Mouse (Mus musculus): ENCODE results near the gene Fam71e1. TPM values are rescaled to one million over a fixed set of nuclear protein-coding genes. Genes with fewer than 3 reads are reported as not detected.

The Fam71e1 gene
- polyA plus RNA-seq (2017; shearing (Covaris generic)) = 3.4 TPM

GRCm38 (mm10) chr7:44495992-44496770, at the start of gene Fam71e1, which contains the start of gene Emc10:
TSS of gene Fam71e1 (plus strand) at chr7:44496581.
TSS of gene Emc10 (minus strand) at chr7:44496529.

DNA sequence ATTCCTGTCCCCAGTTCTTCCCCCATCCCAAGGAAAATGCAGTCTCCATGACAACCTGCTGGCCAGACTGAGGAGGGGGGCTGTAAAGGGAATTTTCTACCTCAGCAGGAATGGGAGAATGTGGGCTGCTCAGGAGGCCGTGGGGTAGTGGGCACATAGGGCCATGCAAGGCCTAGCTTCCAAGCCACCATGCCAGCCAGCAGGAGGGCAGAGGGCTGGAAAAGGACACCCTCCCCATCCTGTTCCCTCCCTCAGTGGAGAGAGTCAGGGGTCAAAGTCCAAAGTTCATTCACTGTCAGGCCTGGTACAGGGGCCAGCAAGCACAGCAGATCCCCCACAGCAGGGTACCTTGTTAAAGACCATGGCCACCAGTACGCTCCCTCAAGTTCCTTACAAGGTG, 31.3 kb upstream of the Fam71e1 start, which contains the start of gene Aspdh:
Gene Aspdh, plus strand, starts transcription at position 281 of the 400 bp plus-strand sequence.

DNA sequence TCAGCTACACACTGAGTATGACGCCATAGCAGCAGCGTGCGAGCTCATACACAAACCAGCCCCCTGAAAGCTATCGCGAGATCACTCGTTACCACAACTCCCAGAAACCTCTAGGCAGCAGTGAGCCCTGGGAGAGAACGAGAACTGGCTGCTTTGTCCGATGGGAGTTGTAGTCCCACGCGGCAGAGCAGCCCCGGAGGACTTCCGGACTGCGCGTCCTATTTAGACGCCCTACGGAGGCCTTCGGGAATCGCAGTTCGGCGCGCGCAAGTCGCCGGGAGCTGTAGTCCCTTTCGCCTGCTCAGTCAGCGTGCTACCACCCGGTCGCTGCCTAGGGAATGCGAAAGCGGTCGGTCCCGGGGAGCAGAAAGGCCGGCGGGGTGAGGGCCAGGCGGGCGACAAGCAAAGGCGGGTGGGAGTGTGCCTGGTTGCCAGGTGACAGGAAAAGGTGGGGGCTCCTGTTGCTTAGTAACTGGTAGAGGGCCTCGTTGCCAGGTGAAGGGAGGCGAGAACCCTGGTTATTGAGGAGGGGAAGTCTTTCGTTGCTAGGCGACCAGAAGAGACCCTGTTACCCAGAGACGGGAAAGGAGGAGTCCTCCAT, 28.5 kb upstream of the Fam71e1 start, which contains the start of gene Josd2:
Gene Josd2, plus strand, starts transcription at position 170 of the 601 bp plus-strand sequence.

DNA sequence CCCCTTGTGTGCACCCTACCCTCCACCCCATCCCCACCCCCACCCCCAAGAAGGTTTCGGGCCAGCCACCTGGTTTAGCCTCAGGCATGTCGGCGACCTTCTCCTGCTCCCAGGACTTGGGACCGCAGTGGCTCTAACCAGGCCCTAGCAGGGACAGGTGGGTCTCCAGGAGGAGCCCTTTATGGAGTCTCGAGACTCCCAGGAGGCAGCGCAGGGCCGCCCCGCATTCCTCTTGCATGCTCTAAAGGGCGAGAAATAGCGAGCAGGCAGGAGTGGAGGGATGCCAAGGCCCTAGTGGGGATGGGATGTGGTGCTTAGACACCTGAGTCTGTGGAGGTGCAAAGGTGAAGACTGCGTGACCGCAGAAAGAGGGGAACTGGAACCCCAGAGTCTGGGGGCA, 28.1 kb downstream of the Fam71e1 start, which contains the start of gene Mybpc2:
Gene Mybpc2, minus strand, starts transcription at position 155 of the 400 bp plus-strand sequence.

DNA sequence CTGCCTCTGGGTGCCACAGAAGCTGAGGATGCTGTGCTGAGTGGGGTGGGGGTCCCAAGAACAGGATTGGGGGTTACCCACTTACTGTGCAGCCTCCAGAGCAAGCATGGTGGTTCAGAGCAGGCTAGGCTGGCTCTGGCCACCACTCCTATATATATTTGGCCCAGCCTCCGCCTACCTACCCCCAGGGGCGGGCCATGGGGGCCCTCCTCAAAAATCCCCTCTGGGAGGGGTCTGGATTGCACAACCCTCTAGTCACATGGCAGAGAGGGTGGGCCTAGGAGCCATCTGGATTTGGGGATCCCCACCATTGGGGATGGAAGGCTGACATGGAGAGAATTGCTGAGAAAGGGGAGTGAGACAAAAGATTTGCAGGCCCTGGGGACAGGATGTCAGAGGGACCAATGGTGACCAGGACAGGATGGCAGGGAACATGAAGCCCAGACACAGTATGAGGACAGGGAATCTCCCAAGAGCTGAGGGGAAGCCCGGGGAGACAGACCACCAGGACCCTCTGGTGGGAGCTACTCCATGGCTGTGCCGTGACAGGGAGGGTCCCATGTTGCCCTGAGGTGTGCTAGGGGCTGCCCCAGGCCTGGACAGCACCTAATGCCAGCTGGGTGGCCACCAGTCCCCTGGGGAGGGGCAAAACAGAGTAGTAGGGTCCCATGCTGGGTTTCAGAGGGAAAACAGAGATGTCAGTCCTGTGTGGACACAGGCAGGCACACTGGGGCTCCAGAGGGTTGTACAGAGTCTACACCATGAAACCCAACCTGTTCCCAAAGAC, 35.8 kb downstream of the Fam71e1 start, which contains the start of gene Spib:
Gene Spib, minus strand, starts transcription at position 126 of the 787 bp plus-strand sequence.

GRCm38 (mm10) chr7:44548497-44549087, 52.2 kb downstream of the Fam71e1 start, which contains the start of gene Pold1:
TSS of gene Pold1 (minus strand) at chr7:44548849.

Other genes with a start within 250 kb of the Fam71e1 start
- 2.1 TPM for gene 1700028J19Rik, start 249.9 kb upstream of the Fam71e1 start, polyA plus RNA-seq (2017; shearing (Covaris generic))
- gene 2410002F23Rik, start 249.9 kb upstream of the Fam71e1 start, polyA plus RNA-seq (2017; shearing (Covaris generic)) = 189 TPM
- gene Acp4, start 239.2 kb upstream of the Fam71e1 start, polyA plus RNA-seq (2017; shearing (Covaris generic)) = 0.28 TPM
- not detected for gene Gm15517, start 235.1 kb upstream of the Fam71e1 start, polyA plus RNA-seq (2017; shearing (Covaris generic))
- 0.31 TPM for gene Clec11a, start 189.7 kb upstream of the Fam71e1 start, polyA plus RNA-seq (2017; shearing (Covaris generic))
- gene Shank1, start 186.3 kb upstream of the Fam71e1 start, polyA plus RNA-seq (2017; shearing (Covaris generic)) = 0.16 TPM
- gene Syt3, start 112.5 kb upstream of the Fam71e1 start, polyA plus RNA-seq (2017; shearing (Covaris generic)) = 0.28 TPM
- 0.71 TPM for gene 1700008O03Rik, start 110.8 kb upstream of the Fam71e1 start, polyA plus RNA-seq (2017; shearing (Covaris generic))
- gene Lrrc4b, start 67.6 kb upstream of the Fam71e1 start, polyA plus RNA-seq (2017; shearing (Covaris generic)) = not detected
- gene Aspdh, start 31.2 kb upstream of the Fam71e1 start, polyA plus RNA-seq (2017; shearing (Covaris generic)) = 0.28 TPM
- 111 TPM for gene Josd2, start 28.6 kb upstream of the Fam71e1 start, polyA plus RNA-seq (2017; shearing (Covaris generic))
- 188 TPM for gene Emc10, start 52 bp upstream of the Fam71e1 start, polyA plus RNA-seq (2017; shearing (Covaris generic))
- gene Mybpc2, start 28.1 kb downstream of the Fam71e1 start, polyA plus RNA-seq (2017; shearing (Covaris generic)) = not detected
- gene Spib, start 35.5 kb downstream of the Fam71e1 start, polyA plus RNA-seq (2017; shearing (Covaris generic)) = 0.87 TPM
- gene Pold1, start 52.3 kb downstream of the Fam71e1 start, polyA plus RNA-seq (2017; shearing (Covaris generic)) = 58.9 TPM
- 143 TPM for gene Nr1h2, start 57.4 kb downstream of the Fam71e1 start, polyA plus RNA-seq (2017; shearing (Covaris generic))
- gene Napsa, start 75.8 kb downstream of the Fam71e1 start, polyA plus RNA-seq (2017; shearing (Covaris generic)) = 1.3 TPM
- not detected for gene Kcnc3, start 94.1 kb downstream of the Fam71e1 start, polyA plus RNA-seq (2017; shearing (Covaris generic))
- not detected for gene Myh14, start 174.3 kb downstream of the Fam71e1 start, polyA plus RNA-seq (2017; shearing (Covaris generic))
- gene Izumo2, start 212.2 kb downstream of the Fam71e1 start, polyA plus RNA-seq (2017; shearing (Covaris generic)) = not detected

Data from CD4-positive, CD25-positive, alpha-beta regulatory T cell (primary cell).